Mouse (Mus musculus) brain, embryonic 14.5 days (tissue): ENCODE measurements around the gene Ern2.

Experiments
- CTCF ChIP-seq: fragments of 200-500 bp; IDR thresholded peaks from 2 replicates; pipeline ENCODE4 v1.5.1; 2012; ENCODE audit warnings: inconsistent platforms, mild to moderate bottlenecking, moderate library complexity, borderline replicate concordance; ENCODE audit not compliant: insufficient read depth, insufficient read length; ENCODE audit errors: extremely low read depth
- POLR2A ChIP-seq: fragments of 200-500 bp; IDR thresholded peaks from 2 replicates; pipeline ENCODE4 v1.6.1; 2012; ENCODE audit warnings: mild to moderate bottlenecking, inconsistent platforms, borderline replicate concordance; ENCODE audit not compliant: poor library complexity, insufficient read depth, insufficient read length, severe bottlenecking; ENCODE audit errors: extremely low read depth

DNA sequence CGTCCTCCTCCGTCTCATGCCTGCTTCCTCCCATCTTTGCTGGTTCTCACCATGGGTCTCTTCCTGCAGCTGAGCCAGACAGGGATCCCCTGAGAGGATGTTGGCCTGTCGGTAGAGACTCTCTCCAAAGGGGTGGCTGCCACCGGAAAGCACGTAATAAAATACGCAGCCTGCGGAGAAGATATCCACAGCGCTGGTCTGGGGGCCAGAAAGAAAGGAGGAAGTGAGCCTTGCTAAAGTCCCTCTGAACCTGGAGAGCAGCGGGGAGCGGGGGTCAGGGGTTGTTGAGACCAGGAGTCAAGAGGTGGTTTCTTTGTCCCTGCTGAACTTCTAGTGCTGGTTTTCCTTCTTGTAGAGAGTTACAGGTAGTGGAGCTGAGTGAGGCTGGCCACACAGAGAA, 14.4 kb downstream of the Ern2 start:
- TF ChIP-seq CTCF (no peak), POLR2A (no peak)
